8 mouse cellular contexts compared by ENCODE assay signal in genomic region chr10:128232420-128232985, GRCm38 (mm10). TPM values are rescaled to one million over a fixed set of nuclear protein-coding genes. Genes with fewer than 3 reads are reported as not detected.
A peak's percentile ranks its signal among the peaks of the same experiment; 100 is the strongest.
DNase-seq lines count a peak whose midpoint lies in the region; ATAC-seq and TF ChIP-seq lines count a peak whose summit lies in the region.

No protein-coding gene starts in this region.

- no peak for TF ChIP-seq POLR2A in MEL (IDR thresholded peaks at IDR 0.05; ENCODE audit: control insufficient read depth in 1 of 2, insufficient read depth in 1 of 2, low read depth in 1 of 2, low read length in 2 of 2, poor library complexity in 1 of 2)

- peaks cover 5 to 11% of the 10 kb centered on the region in 2 experiments for H3K4me1 ChIP-seq in MEL (ENCODE audit: control insufficient read depth in 1 of 2, insufficient read depth in 2 of 2, low read length in 2 of 2)
- H3K4me1 ChIP-seq in hindbrain, embryonic 10.5 days (replicated peaks): peaks cover 19% of the 10 kb centered on the region
- peaks cover 4% of the 10 kb centered on the region; the same call in 1 of the 2 replicates for H3K4me1 ChIP-seq in lung, embryonic 14.5 days (ENCODE audit: insufficient read depth)

- peak overlapping the region; percentile 79 to 85 for H3K4me3 ChIP-seq in MEL (ENCODE audit: control insufficient read depth in 1 of 2, insufficient read depth in 1 of 2, low read depth in 2 of 2, low read length in 2 of 2)
- H3K4me3 ChIP-seq in hindbrain, embryonic 10.5 days: peak overlapping the region; percentile 85
- H3K4me3 ChIP-seq in lung, embryonic 14.5 days (ENCODE audit: low read depth, low read length): peak overlapping the region; percentile 74

- ATAC-seq in erythroid progenitor cell, adult 5-6 weeks (replicated peaks; ENCODE audit: low FRiP score, poor library complexity, severe bottlenecking): peak; percentile 84
- ATAC-seq in lung, embryonic 14.5 days (ENCODE audit: insufficient read depth): peak; percentile 41
- peak; percentile 66 for ATAC-seq in neutrophil, adult 5-6 weeks (ENCODE audit: extremely low read depth, insufficient number of reproducible peaks, low FRiP score, poor library complexity, severe bottlenecking)

- DNase-seq in MEL (ENCODE audit: low read depth, low spot score): peak; percentile 92
- peak; percentile 76 for DNase-seq in c-Kit-negative CD71-positive TER-119-positive erythroid progenitor cells, embryonic 14.5 days (ENCODE audit: low read depth, low spot score)
- DNase-seq in hindbrain, embryonic 10.5 days (ENCODE audit: low spot score): peak; percentile 64
- peak; percentile 40 to 45 for DNase-seq in layer of hippocampus, adult 8-10 months (ENCODE audit: low spot score in 2 of 2)
- DNase-seq in lung, embryonic 14.5 days: peak; percentile 95
- DNase-seq in thymus, postnatal 4 days: peak; percentile 54

- WGBS in hindbrain, embryonic 10.5 days: under 1% methylated on average over 14 of the region's 14 CpGs
- WGBS in lung, embryonic 14.5 days: under 1% methylated on average over 14 of the region's 14 CpGs

- H3K4me2 ChIP-seq in lung, embryonic 14.5 days: peak overlapping the region; percentile 84

- TF ChIP-seq EP300 in MEL (IDR thresholded peaks at IDR 0.05; ENCODE audit: low read depth in 1 of 2, low read length in 2 of 2): no peak

- peak overlapping the region; percentile 94 for H3K9ac ChIP-seq in MEL (ENCODE audit: control insufficient read depth, low read depth, low read length, poor library complexity, severe bottlenecking)
- H3K9ac ChIP-seq in lung, embryonic 14.5 days: peak overlapping the region; percentile 87

- H3K9me3 ChIP-seq in MEL (replicated peaks; ENCODE audit: insufficient read depth, low read length): no peaks in the 10 kb centered on the region
- no peaks in the 10 kb centered on the region for H3K9me3 ChIP-seq in hindbrain, embryonic 10.5 days
- no peaks in the 10 kb centered on the region for H3K9me3 ChIP-seq in lung, embryonic 14.5 days (ENCODE audit: low read depth, low read length)

- H3K27ac ChIP-seq in MEL (ENCODE audit: control insufficient read depth, low read depth, low read length): peak overlapping the region; percentile 93
- peak overlapping the region; percentile 99 for H3K27ac ChIP-seq in hindbrain, embryonic 10.5 days
- peak overlapping the region; percentile 94 for H3K27ac ChIP-seq in lung, embryonic 14.5 days (ENCODE audit: low read depth)

- peak; percentile 52 for TF ChIP-seq RAD21 in MEL (IDR thresholded peaks at IDR 0.05; ENCODE audit: low read depth, low read length)

- no peaks in the 10 kb centered on the region for H3K27me3 ChIP-seq in MEL (ENCODE audit: control insufficient read depth in 1 of 2, insufficient read depth in 2 of 2, low read length in 2 of 2)
- H3K27me3 ChIP-seq in hindbrain, embryonic 10.5 days (ENCODE audit: insufficient read depth, poor library complexity, severe bottlenecking): no peaks in the 10 kb centered on the region
- H3K27me3 ChIP-seq in lung, embryonic 14.5 days (ENCODE audit: insufficient read depth, low read length): no peaks in the 10 kb centered on the region

- peak; percentile 49 to 78 (median 68) for TF ChIP-seq CTCF in MEL (IDR thresholded peaks at IDR 0.05 in 2 of 3, conservative IDR thresholded peaks at IDR 0.05 in 1 of 3; ENCODE audit: control insufficient read depth in 1 of 3, insufficient read depth in 1 of 3, low read depth in 2 of 3, low read length in 3 of 3, poor library complexity in 1 of 3, severe bottlenecking in 1 of 3)
- peak; percentile 87 for TF ChIP-seq CTCF in lung, embryonic 14.5 days (IDR thresholded peaks at IDR 0.05; ENCODE audit: low read depth)

- peaks cover 0 to 13% of the 10 kb centered on the region in 2 experiments; a peak in 2 of 4 replicates for H3K36me3 ChIP-seq in MEL (ENCODE audit: control insufficient read depth in 1 of 2, insufficient read depth in 2 of 2, low read length in 2 of 2)
- H3K36me3 ChIP-seq in hindbrain, embryonic 10.5 days: peaks cover 19% of the 10 kb centered on the region
- peaks cover 5% of the 10 kb centered on the region for H3K36me3 ChIP-seq in lung, embryonic 14.5 days (ENCODE audit: insufficient read depth)

- H3K79me2 ChIP-seq in MEL (ENCODE audit: control insufficient read depth, insufficient read depth, low read length, poor library complexity): peaks cover 14% of the 10 kb centered on the region

TF ChIP-seq in MEL, 35 proteins besides CTCF, POLR2A, EP300 and RAD21 (continues in another document):
- TF ChIP-seq SMC3 (IDR thresholded peaks at IDR 0.05; ENCODE audit: low read depth, low read length) (peak; percentile 70), ZC3H11A (IDR thresholded peaks at IDR 0.05; ENCODE audit: low read depth, low read length) (peak; percentile 36), TBP (IDR thresholded peaks at IDR 0.05; ENCODE audit: low read depth, low read length) (peak; percentile 50; the same call in 1 of the 2 replicates), CHD1 (IDR thresholded peaks at IDR 0.05; ENCODE audit: low read depth, low read length) (peak; percentile 58; the same call in 1 of the 2 replicates), SIN3A (IDR thresholded peaks at IDR 0.05; ENCODE audit: low read length) (peak; percentile 66), MXI1 (IDR thresholded peaks at IDR 0.05; ENCODE audit: low read depth, low read length) (peak; percentile 26; the same call in 1 of the 2 replicates), GABPA (IDR thresholded peaks at IDR 0.05; ENCODE audit: low read depth, low read length) (no peak), MAX (IDR thresholded peaks at IDR 0.05; ENCODE audit: low read length) (no peak), ETS1 (IDR thresholded peaks at IDR 0.05; ENCODE audit: low read depth, low read length) (peak; percentile 42; the same call in 1 of the 2 replicates)

RNA-seq across cellular contexts. Expression of gene Timeless, which starts 0.6 kb away (rescaled TPM):
- total RNA-seq in MEL (2012; rRNA removed): 49.3 and 50.2 TPM in 2 replicates
- 100 to 1,000 TPM in 1 of 2 experiments, 10 to 100 TPM in 1; 89.8 to 627 TPM for polyA plus RNA-seq in MEL (2012; ENCODE audit: insufficient read depth in 1 of 2, insufficient read length in 2 of 2, low read depth in 1 of 2, low replicate concordance in 2 of 2, missing spikeins in 1 of 2)
- 32.1 and 41.1 TPM in 2 replicates for total RNA-seq in erythroid progenitor cell, adult 5-6 weeks (2015; ENCODE audit: low replicate concordance)
- 43.4 and 53.9 TPM in 2 replicates for total RNA-seq in erythroid progenitor cell, adult 5-6 weeks (2017; ENCODE audit: low replicate concordance)
- 65.9 and 89.7 TPM in 2 replicates for polyA plus RNA-seq in hindbrain, embryonic 10.5 days (2016; fragmentation: Nextera tagmentation; extraction: Ambion mirVana)
- 1 to 10 TPM; 5.7 to 8.0 (median 7.4) TPM for total RNA-seq in layer of hippocampus, adult 8-10 months (2022)
- 70.2 and 71.5 TPM in 2 replicates for polyA plus RNA-seq in lung, embryonic 14.5 days (2014; fragmentation: Nextera tagmentation; extraction: Ambion mirVana)
- 13.6 and 17.5 TPM in 2 replicates for total RNA-seq in neutrophil, adult 5-6 weeks (2017)

RNA-seq across cellular contexts. Expression of gene Mip, which starts 6.9 kb away (rescaled TPM):
- total RNA-seq in MEL (2012; rRNA removed): not detected in 2 replicates
- polyA plus RNA-seq in MEL (2012; ENCODE audit: insufficient read depth in 1 of 2, insufficient read length in 2 of 2, low read depth in 1 of 2, low replicate concordance in 2 of 2, missing spikeins in 1 of 2): under 1 TPM in 1 of 2 experiments, not detected in 1; 0.04 TPM
- total RNA-seq in erythroid progenitor cell, adult 5-6 weeks (2015; ENCODE audit: low replicate concordance): not detected in 2 replicates
- not detected in 2 replicates for total RNA-seq in erythroid progenitor cell, adult 5-6 weeks (2017; ENCODE audit: low replicate concordance)
- 0.22 and 0.24 TPM in 2 replicates for polyA plus RNA-seq in hindbrain, embryonic 10.5 days (2016; fragmentation: Nextera tagmentation; extraction: Ambion mirVana)
- not detected for total RNA-seq in layer of hippocampus, adult 8-10 months (2022)
- polyA plus RNA-seq in lung, embryonic 14.5 days (2014; fragmentation: Nextera tagmentation; extraction: Ambion mirVana): not detected in 2 replicates
- 0.49 TPM in 1 of 2 replicates, not detected in the other for total RNA-seq in neutrophil, adult 5-6 weeks (2017)

RNA-seq across cellular contexts. Expression of gene Spryd4, which starts 20.9 kb away (rescaled TPM):
- total RNA-seq in MEL (2012; rRNA removed): 13.8 and 17.2 TPM in 2 replicates
- 10 to 100 TPM in 1 of 2 experiments, not detected in 1; 19.6 TPM for polyA plus RNA-seq in MEL (2012; ENCODE audit: insufficient read depth in 1 of 2, insufficient read length in 2 of 2, low read depth in 1 of 2, low replicate concordance in 2 of 2, missing spikeins in 1 of 2)
- 2.1 and 3.6 TPM in 2 replicates for total RNA-seq in erythroid progenitor cell, adult 5-6 weeks (2015; ENCODE audit: low replicate concordance)
- 1.2 and 3.1 TPM in 2 replicates for total RNA-seq in erythroid progenitor cell, adult 5-6 weeks (2017; ENCODE audit: low replicate concordance)
- 27.3 and 27.5 TPM in 2 replicates for polyA plus RNA-seq in hindbrain, embryonic 10.5 days (2016; fragmentation: Nextera tagmentation; extraction: Ambion mirVana)
- total RNA-seq in layer of hippocampus, adult 8-10 months (2022): 10 to 100 TPM in 1 of 4 experiments, 1 to 10 TPM in 3; 9.2 to 10.3 (median 9.6) TPM
- 27.3 and 29.9 TPM in 2 replicates for polyA plus RNA-seq in lung, embryonic 14.5 days (2014; fragmentation: Nextera tagmentation; extraction: Ambion mirVana)
- total RNA-seq in neutrophil, adult 5-6 weeks (2017): 4.4 TPM in 2 replicates

RNA-seq across cellular contexts. Expression of gene Apon, which starts 21.4 kb away (rescaled TPM):
- total RNA-seq in MEL (2012; rRNA removed): 0.27 and 0.46 TPM in 2 replicates
- polyA plus RNA-seq in MEL (2012; ENCODE audit: insufficient read depth in 1 of 2, insufficient read length in 2 of 2, low read depth in 1 of 2, low replicate concordance in 2 of 2, missing spikeins in 1 of 2): under 1 TPM in 1 of 2 experiments, not detected in 1; 0.46 TPM
- total RNA-seq in erythroid progenitor cell, adult 5-6 weeks (2015; ENCODE audit: low replicate concordance): 2.9 and 4.7 TPM in 2 replicates
- total RNA-seq in erythroid progenitor cell, adult 5-6 weeks (2017; ENCODE audit: low replicate concordance): 1.7 TPM in 1 of 2 replicates, not detected in the other
- polyA plus RNA-seq in hindbrain, embryonic 10.5 days (2016; fragmentation: Nextera tagmentation; extraction: Ambion mirVana): 0.54 and 0.56 TPM in 2 replicates
- not detected for total RNA-seq in layer of hippocampus, adult 8-10 months (2022)
- polyA plus RNA-seq in lung, embryonic 14.5 days (2014; fragmentation: Nextera tagmentation; extraction: Ambion mirVana): 0.18 and 0.67 TPM in 2 replicates
- 0.23 TPM in 1 of 2 replicates, not detected in the other for total RNA-seq in neutrophil, adult 5-6 weeks (2017)

RNA-seq across cellular contexts. Expression of gene Apof, which starts 36.0 kb away (rescaled TPM):
- total RNA-seq in MEL (2012; rRNA removed): not detected in 2 replicates
- polyA plus RNA-seq in MEL (2012; ENCODE audit: insufficient read depth in 1 of 2, insufficient read length in 2 of 2, low read depth in 1 of 2, low replicate concordance in 2 of 2, missing spikeins in 1 of 2): not detected
- not detected in 2 replicates for total RNA-seq in erythroid progenitor cell, adult 5-6 weeks (2015; ENCODE audit: low replicate concordance)
- not detected in 2 replicates for total RNA-seq in erythroid progenitor cell, adult 5-6 weeks (2017; ENCODE audit: low replicate concordance)
- polyA plus RNA-seq in hindbrain, embryonic 10.5 days (2016; fragmentation: Nextera tagmentation; extraction: Ambion mirVana): not detected in 2 replicates
- not detected for total RNA-seq in layer of hippocampus, adult 8-10 months (2022)
- not detected in 2 replicates for polyA plus RNA-seq in lung, embryonic 14.5 days (2014; fragmentation: Nextera tagmentation; extraction: Ambion mirVana)
- total RNA-seq in neutrophil, adult 5-6 weeks (2017): 2.2 TPM in 1 of 2 replicates, not detected in the other

Comparison
In these comparisons a context has a peak if more than half of its experiments do, and no peak if none do; other contexts are left out.
1. Peak in every context shown above with its lines: DNase-seq, ATAC-seq, H3K4me3 ChIP-seq and H3K27ac ChIP-seq.
2. DNase-seq: peak in every context shown above with its lines; median percentile 95 in lung, embryonic 14.5 days; 92 in MEL; 76 in c-Kit-negative CD71-positive TER-119-positive erythroid progenitor cells, embryonic 14.5 days; 64 in hindbrain, embryonic 10.5 days; 54 in thymus, postnatal 4 days; 42 in layer of hippocampus, adult 8-10 months.